Mouse (Mus musculus): Measurements from ENCODE around the gene Ppp2r5e. TPM values are rescaled to one million over a fixed set of nuclear protein-coding genes. Genes with fewer than 3 reads are reported as not detected.
A peak's percentile ranks its signal among the peaks of the same experiment; 100 is the strongest.

The Ppp2r5e gene
- polyA plus RNA-seq, 1 experiment from 2014 or later: 25.8 TPM

DNA sequence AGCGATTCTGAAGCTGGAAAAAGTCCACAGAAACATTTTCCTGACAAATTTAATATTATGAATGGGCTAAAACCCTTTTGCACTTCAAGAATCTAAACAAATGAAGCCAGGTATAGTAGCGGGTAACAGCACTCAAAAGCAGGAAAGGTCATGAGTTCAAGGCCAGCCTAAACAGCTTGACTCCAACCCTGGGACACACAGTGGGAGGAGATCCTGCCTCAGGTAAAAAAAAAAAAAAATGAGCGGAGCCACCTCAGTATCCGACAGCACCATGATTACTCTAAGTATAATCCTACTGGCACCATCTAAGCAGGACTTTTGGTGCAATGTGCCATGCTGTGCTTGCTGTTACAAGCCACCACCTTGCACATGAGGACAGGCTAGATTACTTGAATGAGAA is 2.2 kb downstream of the Ppp2r5e start:
- Histone ChIP-seq H3K4me1 (ENCODE audit: control insufficient read depth, insufficient read depth, low read length) (peaks cover 9% of the 10 kb centered on the region), H3K4me3 (ENCODE audit: low read depth, low read length) (peak overlapping the region; percentile 99; the same call in 1 of the 2 replicates), H3K27me3 (replicated peaks; ENCODE audit: control insufficient read depth, insufficient read depth, low read length) (no peaks in the 10 kb centered on the region), H3K4me2 (ENCODE audit: low read length) (peak overlapping the region; percentile 66), H3K36me3 (ENCODE audit: control insufficient read depth, insufficient read depth, low read length) (peaks cover 39% of the 10 kb centered on the region), H3K27ac (ENCODE audit: low read depth, low read length) (no peak overlapping the region), H3K9me3 (replicated peaks; ENCODE audit: control insufficient read depth, low read length) (no peaks in the 10 kb centered on the region), H3K9ac (ENCODE audit: low read length) (no peak overlapping the region)
- ATAC-seq: no peak
- WGBS: 81% methylated on average over 4 of the region's 4 CpGs
- DNase-seq (ENCODE audit: low spot score): no peak

DNA sequence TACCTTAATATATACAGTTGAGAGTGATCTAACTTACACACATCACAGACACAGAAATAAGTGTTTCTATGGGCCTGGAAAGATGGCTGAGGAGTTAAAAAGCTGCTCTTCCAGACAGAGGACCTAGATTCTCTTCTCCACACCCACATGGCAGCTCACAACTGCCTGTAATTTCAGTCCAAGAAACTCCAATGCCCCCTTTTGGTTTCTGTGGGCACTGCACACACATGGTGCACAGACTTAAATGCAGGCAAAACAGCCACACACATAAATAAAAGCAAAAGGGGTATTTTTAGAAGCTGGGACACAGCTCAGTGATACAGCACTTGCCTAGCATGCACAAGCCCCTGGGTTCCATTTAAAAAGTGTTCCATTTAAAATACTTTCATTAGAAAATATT is 8.5 kb downstream of the Ppp2r5e start:
- Histone ChIP-seq H3K36me3 (ENCODE audit: control insufficient read depth, insufficient read depth, low read length) (peaks cover 59% of the 10 kb centered on the region), H3K4me3 (ENCODE audit: low read depth, low read length) (no peak overlapping the region), H3K27me3 (replicated peaks; ENCODE audit: control insufficient read depth, insufficient read depth, low read length) (no peaks in the 10 kb centered on the region), H3K4me1 (ENCODE audit: control insufficient read depth, insufficient read depth, low read length) (no peaks in the 10 kb centered on the region), H3K9me3 (replicated peaks; ENCODE audit: control insufficient read depth, low read length) (no peaks in the 10 kb centered on the region), H3K4me2 (ENCODE audit: low read length) (no peak overlapping the region), H3K27ac (ENCODE audit: low read depth, low read length) (no peak overlapping the region), H3K9ac (ENCODE audit: low read length) (no peak overlapping the region)
- no peak for ATAC-seq
- DNase-seq (ENCODE audit: low spot score): no peak

DNA sequence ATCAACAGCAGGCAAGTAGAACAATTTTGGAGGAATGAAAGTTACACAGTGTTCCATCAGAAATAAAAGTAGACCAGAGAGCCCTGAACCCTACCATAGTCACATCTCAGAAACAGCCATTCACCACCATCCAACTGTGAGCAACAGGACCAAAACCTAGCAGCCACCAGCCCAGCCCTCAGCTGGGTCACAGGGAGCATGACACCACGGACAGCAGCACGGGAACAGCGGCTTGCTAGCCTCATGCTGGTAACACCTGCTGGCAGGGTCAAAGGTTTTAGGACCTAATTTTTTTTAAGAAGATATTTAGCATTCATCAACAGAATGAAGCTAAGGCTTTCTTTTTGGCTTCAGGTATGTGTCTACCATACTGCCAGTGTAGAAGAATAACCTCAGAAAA is 12.3 kb downstream of the Ppp2r5e start:
- Histone ChIP-seq H3K4me1 (ENCODE audit: control insufficient read depth, insufficient read depth, low read length) (no peaks in the 10 kb centered on the region), H3K9me3 (replicated peaks; ENCODE audit: control insufficient read depth, low read length) (no peaks in the 10 kb centered on the region), H3K27ac (ENCODE audit: low read depth, low read length) (no peak overlapping the region), H3K27me3 (replicated peaks; ENCODE audit: control insufficient read depth, insufficient read depth, low read length) (no peaks in the 10 kb centered on the region), H3K36me3 (ENCODE audit: control insufficient read depth, insufficient read depth, low read length) (peaks cover 31% of the 10 kb centered on the region), H3K4me3 (ENCODE audit: low read depth, low read length) (no peak overlapping the region), H3K4me2 (ENCODE audit: low read length) (no peak overlapping the region), H3K9ac (ENCODE audit: low read length) (no peak overlapping the region)
- ATAC-seq (no peak), DNase-seq (ENCODE audit: low spot score) (no peak)
- WGBS: 82% methylated on average over 3 of the region's 3 CpGs

- H3K27ac ChIP-seq (ENCODE audit: low read depth, low read length): no peak overlapping the region
- peaks cover 12% of the 10 kb centered on the region for H3K36me3 ChIP-seq (ENCODE audit: control insufficient read depth, insufficient read depth, low read length)
- ATAC-seq (no peak), DNase-seq (ENCODE audit: low spot score) (no peak)
- H3K9ac ChIP-seq (ENCODE audit: low read length): no peak overlapping the region
- H3K9me3 ChIP-seq (replicated peaks; ENCODE audit: control insufficient read depth, low read length): no peaks in the 10 kb centered on the region
- H3K4me2 ChIP-seq (ENCODE audit: low read length): no peak overlapping the region
- no peaks in the 10 kb centered on the region for H3K27me3 ChIP-seq (replicated peaks; ENCODE audit: control insufficient read depth, insufficient read depth, low read length)
- H3K4me1 ChIP-seq (ENCODE audit: control insufficient read depth, insufficient read depth, low read length): no peaks in the 10 kb centered on the region
- H3K4me3 ChIP-seq (ENCODE audit: low read depth, low read length): no peak overlapping the region
- WGBS: 95% methylated on average over 2 of the region's 2 CpGs
Measured at GRCm38 (mm10) chr12:75579076-75579475, 17.0 kb downstream of the Ppp2r5e start.

- ATAC-seq (no peak), DNase-seq (ENCODE audit: low spot score) (no peak)
- H3K4me1 ChIP-seq (ENCODE audit: control insufficient read depth, insufficient read depth, low read length): no peaks in the 10 kb centered on the region
- H3K36me3 ChIP-seq (ENCODE audit: control insufficient read depth, insufficient read depth, low read length): peaks cover 5% of the 10 kb centered on the region; the same call in 1 of the 2 replicates
- no peak overlapping the region for H3K4me3 ChIP-seq (ENCODE audit: low read depth, low read length)
- no peak overlapping the region for H3K4me2 ChIP-seq (ENCODE audit: low read length)
- 92% methylated on average over 5 of the region's 5 CpGs for WGBS
- no peak overlapping the region for H3K9ac ChIP-seq (ENCODE audit: low read length)
- H3K9me3 ChIP-seq (replicated peaks; ENCODE audit: control insufficient read depth, low read length): no peaks in the 10 kb centered on the region
- H3K27ac ChIP-seq (ENCODE audit: low read depth, low read length): no peak overlapping the region
- H3K27me3 ChIP-seq (replicated peaks; ENCODE audit: control insufficient read depth, insufficient read depth, low read length): no peaks in the 10 kb centered on the region
Measured at GRCm38 (mm10) chr12:75577255-75577654, 18.8 kb downstream of the Ppp2r5e start.

DNA sequence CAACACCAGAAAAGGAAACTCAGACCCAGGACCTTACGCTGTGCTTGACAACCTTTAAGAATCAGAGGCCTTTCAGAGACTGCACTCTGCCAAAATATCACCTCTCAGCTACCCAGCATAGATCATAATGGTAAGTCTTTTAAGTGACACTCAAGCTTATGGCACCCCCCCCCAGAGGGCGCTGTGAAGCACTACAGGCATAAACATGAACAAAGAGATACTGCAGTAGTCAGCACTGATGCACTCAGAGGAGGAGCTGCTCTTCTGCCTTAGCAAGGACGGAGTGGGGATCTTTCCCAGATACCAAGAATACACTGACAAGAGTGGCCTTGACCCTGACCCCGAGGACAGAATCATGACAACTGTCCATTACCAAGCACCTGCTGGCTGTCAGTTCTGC is 23.8 kb downstream of the Ppp2r5e start:
- Histone ChIP-seq H3K4me3 (ENCODE audit: low read depth, low read length) (no peak overlapping the region), H3K9ac (ENCODE audit: low read length) (no peak overlapping the region), H3K27ac (ENCODE audit: low read depth, low read length) (no peak overlapping the region), H3K4me1 (ENCODE audit: control insufficient read depth, insufficient read depth, low read length) (peaks cover 9% of the 10 kb centered on the region), H3K9me3 (replicated peaks; ENCODE audit: control insufficient read depth, low read length) (no peaks in the 10 kb centered on the region), H3K27me3 (replicated peaks; ENCODE audit: control insufficient read depth, insufficient read depth, low read length) (no peaks in the 10 kb centered on the region), H3K4me2 (ENCODE audit: low read length) (no peak overlapping the region), H3K36me3 (ENCODE audit: control insufficient read depth, insufficient read depth, low read length) (no peaks in the 10 kb centered on the region)
- DNase-seq (ENCODE audit: low spot score) (peak; percentile 13), ATAC-seq (no peak)
- 74% methylated on average over 4 of the region's 4 CpGs for WGBS

- Histone ChIP-seq H3K4me2 (ENCODE audit: low read length) (no peak overlapping the region), H3K27ac (ENCODE audit: low read depth, low read length) (no peak overlapping the region), H3K4me1 (ENCODE audit: control insufficient read depth, insufficient read depth, low read length) (peaks cover 9% of the 10 kb centered on the region), H3K4me3 (ENCODE audit: low read depth, low read length) (no peak overlapping the region), H3K9me3 (replicated peaks; ENCODE audit: control insufficient read depth, low read length) (no peaks in the 10 kb centered on the region), H3K9ac (ENCODE audit: low read length) (no peak overlapping the region), H3K27me3 (replicated peaks; ENCODE audit: control insufficient read depth, insufficient read depth, low read length) (no peaks in the 10 kb centered on the region), H3K36me3 (ENCODE audit: control insufficient read depth, insufficient read depth, low read length) (peaks cover 4% of the 10 kb centered on the region; the same call in 1 of the 2 replicates)
- DNase-seq (ENCODE audit: low spot score) (no peak), ATAC-seq (no peak)
- WGBS: 40% methylated on average over 1 of the region's 1 CpGs
Measured at GRCm38 (mm10) chr12:75570138-75570537, 25.9 kb downstream of the Ppp2r5e start.

DNA sequence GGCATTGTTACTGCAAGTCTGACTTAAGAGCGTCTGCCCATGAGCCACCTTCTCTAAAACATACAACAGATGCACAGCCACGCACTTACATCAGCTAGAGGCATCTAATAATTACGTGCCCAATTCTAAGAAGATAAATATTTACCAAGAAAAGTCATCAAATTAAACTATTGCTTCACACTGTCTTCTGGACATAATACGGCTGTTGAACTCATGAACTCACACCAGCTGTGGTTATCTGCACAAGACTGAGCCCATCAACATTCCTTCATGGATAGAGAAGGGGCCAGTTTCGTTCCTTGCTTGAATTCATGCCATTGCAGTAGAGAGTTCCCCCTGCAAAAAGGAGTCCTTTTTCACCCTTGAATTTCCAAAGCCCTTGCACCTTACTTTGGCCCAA is 28.3 kb downstream of the Ppp2r5e start:
- no peaks in the 10 kb centered on the region for H3K27me3 ChIP-seq (replicated peaks; ENCODE audit: control insufficient read depth, insufficient read depth, low read length)
- peaks cover 9% of the 10 kb centered on the region for H3K4me1 ChIP-seq (ENCODE audit: control insufficient read depth, insufficient read depth, low read length)
- H3K36me3 ChIP-seq (ENCODE audit: control insufficient read depth, insufficient read depth, low read length): peaks cover 5% of the 10 kb centered on the region; the same call in 1 of the 2 replicates
- H3K9me3 ChIP-seq (replicated peaks; ENCODE audit: control insufficient read depth, low read length): no peaks in the 10 kb centered on the region
- no peak overlapping the region for H3K27ac ChIP-seq (ENCODE audit: low read depth, low read length)
- ATAC-seq: no peak
- WGBS: 93% methylated on average over 5 of the region's 5 CpGs
- no peak overlapping the region for H3K4me2 ChIP-seq (ENCODE audit: low read length)
- no peak overlapping the region for H3K4me3 ChIP-seq (ENCODE audit: low read depth, low read length)
- no peak overlapping the region for H3K9ac ChIP-seq (ENCODE audit: low read length)
- no peak for DNase-seq (ENCODE audit: low spot score)

GRCm38 (mm10) chr12:75565756-75566155 is 30.3 kb downstream of the Ppp2r5e start:
- H3K9me3 ChIP-seq (replicated peaks; ENCODE audit: control insufficient read depth, low read length): no peaks in the 10 kb centered on the region
- peaks cover 5% of the 10 kb centered on the region; the same call in 1 of the 2 replicates for H3K36me3 ChIP-seq (ENCODE audit: control insufficient read depth, insufficient read depth, low read length)
- no peak overlapping the region for H3K4me2 ChIP-seq (ENCODE audit: low read length)
- no peak overlapping the region for H3K27ac ChIP-seq (ENCODE audit: low read depth, low read length)
- H3K9ac ChIP-seq (ENCODE audit: low read length): no peak overlapping the region
- ATAC-seq (no peak), DNase-seq (ENCODE audit: low spot score) (no peak)
- peaks cover 9% of the 10 kb centered on the region for H3K4me1 ChIP-seq (ENCODE audit: control insufficient read depth, insufficient read depth, low read length)
- no peak overlapping the region for H3K4me3 ChIP-seq (ENCODE audit: low read depth, low read length)
- 86% methylated on average over 5 of the region's 5 CpGs for WGBS
- no peaks in the 10 kb centered on the region for H3K27me3 ChIP-seq (replicated peaks; ENCODE audit: control insufficient read depth, insufficient read depth, low read length)

All from forebrain, embryonic 14.5 days (tissue).